Mouse (Mus musculus) hindbrain, embryonic 11.5 days (tissue): ENCODE results near the gene Mtus2. TPM values are rescaled to one million over a fixed set of nuclear protein-coding genes. Genes with fewer than 3 reads are reported as not detected.

Source experiments
- ATAC-seq: fragments of 200-750 bp; cut with Nextera tagmentation; 2 replicates; pipeline ENCODE4 v1.8.0; 2017; ENCODE audit warnings: mild to moderate bottlenecking, moderate TSS enrichment, moderate library complexity; ENCODE audit not compliant: low FRiP score
- DNase-seq: peaks from one replicate; pipeline ENCODE4 v3.0.0-alpha.2; 2015; ENCODE audit warnings: low spot score
- H3K27ac ChIP-seq: fragments of 300-500 bp; sonication (generic); 2 replicates; pipeline ENCODE4 v1.5.1; 2014; ENCODE audit warnings: mild to moderate bottlenecking, low read depth, low read length
- H3K27me3 ChIP-seq: fragments of 300-500 bp; sonication (generic); 2 replicates; pipeline ENCODE4 v1.6.1; 2014; ENCODE audit warnings: mild to moderate bottlenecking, low read length, moderate library complexity, mixed read lengths; ENCODE audit not compliant: control insufficient read depth, insufficient read depth
- H3K36me3 ChIP-seq: fragments of 300-500 bp; sonication (generic); 2 replicates; pipeline ENCODE4 v1.6.1; 2014; ENCODE audit warnings: mild to moderate bottlenecking, low read length, moderate library complexity, mixed read lengths; ENCODE audit not compliant: control insufficient read depth, insufficient read depth
- H3K4me1 ChIP-seq: fragments of 300-500 bp; sonication (generic); replicated peaks from 2 replicates; pipeline ENCODE4 v1.6.1; 2014; ENCODE audit warnings: low read length, mixed read lengths; ENCODE audit not compliant: control insufficient read depth, insufficient read depth
- H3K4me2 ChIP-seq: fragments of 300-500 bp; sonication (generic); replicated peaks from 2 replicates; pipeline ENCODE4 v1.6.1; 2014; ENCODE audit warnings: mild to moderate bottlenecking, low read depth, low read length
- H3K4me3 ChIP-seq: fragments of 300-500 bp; sonication (generic); 2 replicates; pipeline ENCODE4 v1.5.1; 2014; ENCODE audit warnings: low read depth, low read length
- H3K9ac ChIP-seq: fragments of 300-500 bp; sonication (generic); 2 replicates; pipeline ENCODE4 v1.6.1; 2014; ENCODE audit warnings: low read depth, low read length
- H3K9me3 ChIP-seq: fragments of 300-500 bp; sonication (generic); 2 replicates; pipeline ENCODE4 v1.6.1; 2016; ENCODE audit warnings: low read length; ENCODE audit not compliant: control insufficient read depth
- WGBS: fragments of 180-500 bp; shearing (Covaris S2); extraction: QIAGEN DNeasy Blood & Tissue Kit; methylation state at CpG from one replicate; pipeline ENCODE4 v1.1.7; 2014; 5-methylcytosine and 5-hydroxymethylcytosine counted together
- polyA plus RNA-seq: library from polyadenylated mRNA; unstranded; fragments of >200 nt; fragmentation: Nextera tagmentation; extraction: Ambion mirVana; gene quantifications from 2 replicates; pipeline ENCODE4 v1.2.1, GENCODE M21; 2014

Mtus2 gene
- polyA plus RNA-seq, 1 experiment from 2014 or later: 29.2 TPM

- no peak overlapping the region for H3K27ac ChIP-seq
- ATAC-seq (peak; percentile 70), DNase-seq (peak; percentile 72)
- H3K4me2 ChIP-seq: peak overlapping the region; percentile 80
- H3K9ac ChIP-seq: peak overlapping the region; percentile 58
- WGBS: under 1% methylated on average over 32 of the region's 32 CpGs
- H3K36me3 ChIP-seq: no peaks in the 10 kb centered on the region
- 0 out of 2 replicates have a peak, but pooled peaks cover 2% of the 10 kb centered on the region for H3K4me1 ChIP-seq
- H3K27me3 ChIP-seq: no peaks in the 10 kb centered on the region
- no peaks in the 10 kb centered on the region for H3K9me3 ChIP-seq
- H3K4me3 ChIP-seq: peak overlapping the region; percentile 50
These were observed 307.9 kb downstream of the Mtus2 start for GRCm38 (mm10) chr5:148264819-148265707.

DNA sequence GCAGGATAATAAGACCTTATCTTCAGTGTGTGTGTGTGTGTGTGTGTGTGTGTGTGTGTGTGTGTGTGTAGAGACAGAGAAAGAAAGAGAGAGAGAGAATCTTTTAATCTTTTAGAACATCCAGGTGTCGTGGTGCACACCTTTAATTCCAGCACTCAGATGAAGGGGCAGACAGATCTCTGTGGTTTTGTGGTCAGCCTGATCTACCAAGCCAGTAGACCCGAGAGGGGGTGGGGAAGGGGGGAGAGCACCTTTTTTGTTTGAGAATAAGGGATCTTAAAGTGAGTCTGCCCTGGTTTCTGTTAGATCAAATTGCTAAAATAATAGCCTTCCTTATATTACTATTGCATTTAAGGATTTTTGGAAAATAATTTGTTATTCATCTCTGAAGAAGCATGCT is 309.7 kb downstream of the Mtus2 start:
- Histone ChIP-seq H3K4me3 (no peak overlapping the region), H3K4me2 (no peak overlapping the region), H3K27ac (no peak overlapping the region), H3K27me3 (no peaks in the 10 kb centered on the region), H3K4me1 (0 out of 2 replicates have a peak, but pooled peaks cover 2% of the 10 kb centered on the region), H3K36me3 (no peaks in the 10 kb centered on the region), H3K9me3 (no peaks in the 10 kb centered on the region), H3K9ac (no peak overlapping the region)
- ATAC-seq (no peak), DNase-seq (no peak)
- WGBS: 67% methylated on average over 2 of the region's 2 CpGs

DNA sequence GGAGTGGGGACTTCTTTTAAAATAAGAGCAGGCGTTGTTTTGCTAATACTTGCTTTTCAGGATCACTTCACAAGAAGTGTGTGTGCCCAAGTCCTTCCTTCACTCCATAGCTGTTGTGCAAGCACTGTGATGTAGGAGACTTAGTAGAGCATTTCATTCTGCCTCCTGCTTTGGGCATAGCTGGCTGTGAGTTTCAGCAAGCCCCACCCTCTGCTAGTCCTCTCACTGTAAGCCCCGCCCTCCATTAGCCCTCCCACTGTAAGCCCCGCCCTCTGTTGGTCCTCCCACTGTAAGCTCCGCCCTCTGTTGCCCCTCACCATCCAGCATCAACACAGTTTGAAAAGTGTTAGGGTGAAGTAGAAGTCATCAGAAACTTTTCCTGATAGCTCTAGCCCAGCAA is 310.3 kb downstream of the Mtus2 start:
- H3K36me3 ChIP-seq: no peaks in the 10 kb centered on the region
- no peak overlapping the region for H3K4me3 ChIP-seq
- WGBS: 63% methylated on average over 4 of the region's 4 CpGs
- no peak overlapping the region for H3K9ac ChIP-seq
- H3K27me3 ChIP-seq: no peaks in the 10 kb centered on the region
- no peak overlapping the region for H3K27ac ChIP-seq
- no peak overlapping the region for H3K4me2 ChIP-seq
- DNase-seq: no peak
- no peaks in the 10 kb centered on the region for H3K9me3 ChIP-seq
- ATAC-seq: no peak
- H3K4me1 ChIP-seq: 0 out of 2 replicates have a peak, but pooled peaks cover 2% of the 10 kb centered on the region

GRCm38 (mm10) chr5:148272065-148272464 is 314.9 kb downstream of the Mtus2 start:
- ATAC-seq (no peak), DNase-seq (no peak)
- no peak overlapping the region for H3K4me2 ChIP-seq
- 88% methylated on average over 6 of the region's 6 CpGs for WGBS
- no peaks in the 10 kb centered on the region for H3K9me3 ChIP-seq
- no peak overlapping the region for H3K9ac ChIP-seq
- H3K4me1 ChIP-seq: no peaks in the 10 kb centered on the region
- no peaks in the 10 kb centered on the region for H3K36me3 ChIP-seq
- H3K27ac ChIP-seq: no peak overlapping the region
- H3K4me3 ChIP-seq: no peak overlapping the region
- H3K27me3 ChIP-seq: no peaks in the 10 kb centered on the region

DNA sequence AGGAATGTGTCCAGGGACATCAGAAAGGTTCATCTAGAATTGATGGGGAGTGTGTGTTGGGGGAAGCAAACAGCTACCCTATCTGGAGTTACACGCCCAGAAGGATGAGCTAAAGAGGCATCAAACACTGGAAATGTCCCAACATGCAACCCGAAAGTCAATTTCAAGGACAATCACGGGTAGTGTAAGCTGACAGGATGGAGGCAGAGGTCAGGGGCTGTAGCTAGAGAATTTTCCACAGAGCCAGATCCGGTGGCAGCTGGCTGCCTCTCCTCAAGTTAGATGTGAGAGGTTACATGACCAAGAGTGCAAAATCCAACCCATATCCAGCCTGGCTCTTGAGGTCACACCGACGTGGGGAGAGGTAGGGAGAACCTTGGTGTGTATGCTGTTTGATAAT is 315.7 kb downstream of the Mtus2 start:
- 91% methylated on average over 6 of the region's 6 CpGs for WGBS
- Histone ChIP-seq H3K4me3 (no peak overlapping the region), H3K4me2 (no peak overlapping the region), H3K9me3 (no peaks in the 10 kb centered on the region), H3K9ac (no peak overlapping the region), H3K27ac (no peak overlapping the region), H3K27me3 (no peaks in the 10 kb centered on the region), H3K36me3 (no peaks in the 10 kb centered on the region), H3K4me1 (no peaks in the 10 kb centered on the region)
- ATAC-seq: no peak
- no peak for DNase-seq

- no peaks in the 10 kb centered on the region for H3K27me3 ChIP-seq
- ATAC-seq (no peak), DNase-seq (no peak)
- no peaks in the 10 kb centered on the region for H3K36me3 ChIP-seq
- no peak overlapping the region for H3K4me3 ChIP-seq
- WGBS: 85% methylated on average over 8 of the region's 8 CpGs
- no peak overlapping the region for H3K9ac ChIP-seq
- H3K9me3 ChIP-seq: no peaks in the 10 kb centered on the region
- no peaks in the 10 kb centered on the region for H3K4me1 ChIP-seq
- H3K27ac ChIP-seq: no peak overlapping the region
- H3K4me2 ChIP-seq: no peak overlapping the region
These were observed 321.1 kb downstream of the Mtus2 start for GRCm38 (mm10) chr5:148278233-148278632.

DNA sequence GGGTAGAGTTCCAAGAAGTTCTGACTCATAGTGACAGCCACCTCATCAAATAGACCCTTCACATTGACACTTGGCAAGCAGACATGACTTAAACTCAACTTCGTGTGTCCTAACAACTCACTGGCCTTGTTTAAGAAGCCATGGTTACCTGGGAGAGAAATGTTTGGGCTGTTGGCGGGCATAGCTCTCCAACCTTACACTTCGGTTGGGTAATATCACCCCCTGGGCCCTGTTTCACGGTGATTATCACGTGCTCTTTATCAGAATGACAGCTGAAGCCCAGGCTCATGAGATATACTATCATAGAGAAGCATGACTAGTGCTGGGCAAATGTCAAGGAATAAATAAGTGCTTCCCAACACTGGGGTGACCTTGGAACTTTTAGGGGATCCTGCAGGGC is 323.2 kb downstream of the Mtus2 start:
- 92% methylated on average over 5 of the region's 5 CpGs for whole genome bisulfite sequencing
- Histone ChIP-seq H3K4me3 (no peak overlapping the region), H3K9me3 (no peaks in the 10 kb centered on the region), H3K36me3 (no peaks in the 10 kb centered on the region), H3K27ac (no peak overlapping the region), H3K4me1 (no peaks in the 10 kb centered on the region), H3K9ac (no peak overlapping the region), H3K4me2 (no peak overlapping the region), H3K27me3 (no peaks in the 10 kb centered on the region)
- DNase-seq: no peak
- ATAC-seq: no peak

GRCm38 (mm10) chr5:148282093-148282492 is 325.0 kb downstream of the Mtus2 start:
- H3K4me2 ChIP-seq: no peak overlapping the region
- no peaks in the 10 kb centered on the region for H3K9me3 ChIP-seq
- WGBS: 84% methylated on average over 6 of the region's 6 CpGs
- H3K4me1 ChIP-seq: no peaks in the 10 kb centered on the region
- H3K27me3 ChIP-seq: no peaks in the 10 kb centered on the region
- H3K4me3 ChIP-seq: no peak overlapping the region
- no peak for DNase-seq
- no peak overlapping the region for H3K9ac ChIP-seq
- no peaks in the 10 kb centered on the region for H3K36me3 ChIP-seq
- no peak for ATAC-seq
- H3K27ac ChIP-seq: no peak overlapping the region

DNA sequence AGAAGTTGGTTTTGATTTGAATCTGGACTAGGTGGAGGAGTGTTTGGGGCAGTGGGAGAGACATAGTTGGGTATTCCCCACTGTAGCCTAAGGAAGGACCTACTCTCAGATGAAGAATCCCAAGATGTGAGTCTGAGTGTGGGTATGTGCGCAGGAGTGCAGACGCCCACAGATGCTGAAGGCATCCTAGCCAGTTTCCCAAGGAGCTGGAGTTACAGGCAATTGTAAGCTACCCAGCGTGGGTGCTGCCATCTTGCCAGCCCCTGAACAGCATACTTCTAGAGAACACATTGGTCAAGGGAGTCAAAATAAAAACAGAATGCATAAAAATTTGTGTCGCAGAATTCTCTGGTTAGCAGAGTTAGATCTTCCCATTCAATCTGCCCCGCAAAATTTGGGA is 325.5 kb downstream of the Mtus2 start:
- ATAC-seq (no peak), DNase-seq (no peak)
- H3K36me3 ChIP-seq: no peaks in the 10 kb centered on the region
- no peak overlapping the region for H3K9ac ChIP-seq
- no peak overlapping the region for H3K4me2 ChIP-seq
- H3K9me3 ChIP-seq: no peaks in the 10 kb centered on the region
- no peaks in the 10 kb centered on the region for H3K4me1 ChIP-seq
- H3K4me3 ChIP-seq: no peak overlapping the region
- H3K27me3 ChIP-seq: no peaks in the 10 kb centered on the region
- 95% methylated on average over 5 of the region's 5 CpGs for WGBS
- no peak overlapping the region for H3K27ac ChIP-seq
